Comparison of ENCODE assay signal across 7 mouse cellular contexts in genomic region chr13:74260231-74260992, GRCm38 (mm10). TPM values are rescaled to one million over a fixed set of nuclear protein-coding genes. Genes with fewer than 3 reads are reported as not detected.
A peak's percentile ranks its signal among the peaks of the same experiment; 100 is the strongest.
DNase-seq lines count a peak whose midpoint lies in the region; ATAC-seq and TF ChIP-seq lines count a peak whose summit lies in the region.

No protein-coding gene starts in this region.

- peak overlapping the region; percentile 58 for H3K4me3 ChIP-seq in forebrain, postnatal 0 days (ENCODE audit: low read depth, low read length)
- peak overlapping the region; percentile 53 for H3K4me3 ChIP-seq in limb, embryonic 12.5 days (replicated peaks)
- peak overlapping the region; percentile 54 for H3K4me3 ChIP-seq in midbrain, embryonic 11.5 days (ENCODE audit: low read depth, low read length)
- H3K4me3 ChIP-seq in spleen, adult 2 months (ENCODE audit: extremely low read depth, insufficient read depth, insufficient read length) = peak overlapping the region; percentile 39; the same call in 1 of the 2 replicates

- H3K36me3 ChIP-seq in forebrain, postnatal 0 days (ENCODE audit: insufficient read depth) = no peaks in the 10 kb centered on the region
- no peaks in the 10 kb centered on the region for H3K36me3 ChIP-seq in limb, embryonic 12.5 days
- no peaks in the 10 kb centered on the region for H3K36me3 ChIP-seq in midbrain, embryonic 11.5 days (ENCODE audit: control insufficient read depth, insufficient read depth, low read length)
- no peaks in the 10 kb centered on the region for H3K36me3 ChIP-seq in spleen, adult 2 months (ENCODE audit: control insufficient read depth, insufficient read depth, low read length)

- H3K4me2 ChIP-seq in forebrain, postnatal 0 days (ENCODE audit: low read depth) = peak overlapping the region; percentile 80
- peak overlapping the region; percentile 89 for H3K4me2 ChIP-seq in limb, embryonic 12.5 days
- peak overlapping the region; percentile 86 for H3K4me2 ChIP-seq in midbrain, embryonic 11.5 days

- peak; percentile 95 for ATAC-seq in forebrain, postnatal 0 days
- ATAC-seq in limb, embryonic 12.5 days (ENCODE audit: insufficient number of reproducible peaks, insufficient read depth, low FRiP score, low TSS enrichment, low read depth) = peak; percentile 93
- peak; percentile 90 for ATAC-seq in midbrain, embryonic 11.5 days (ENCODE audit: low FRiP score)

- TF ChIP-seq POLR2A in spleen, adult 2 months (IDR thresholded peaks at IDR 0.05; ENCODE audit: low read depth, low read length) = no peak

- WGBS in forebrain, postnatal 0 days = 3% methylated on average over 10 of the region's 10 CpGs
- 4% methylated on average over 10 of the region's 10 CpGs for WGBS in limb, embryonic 12.5 days
- WGBS in midbrain, embryonic 11.5 days = 6% methylated on average over 10 of the region's 10 CpGs
- 2% methylated on average over 10 of the region's 10 CpGs for WGBS in spleen, adult 2 months

- no peaks in the 10 kb centered on the region for H3K9me3 ChIP-seq in forebrain, postnatal 0 days (ENCODE audit: low read length)
- no peaks in the 10 kb centered on the region for H3K9me3 ChIP-seq in limb, embryonic 12.5 days
- no peaks in the 10 kb centered on the region for H3K9me3 ChIP-seq in midbrain, embryonic 11.5 days (ENCODE audit: control insufficient read depth, low read length)

- H3K9ac ChIP-seq in forebrain, postnatal 0 days = peak overlapping the region; percentile 72
- H3K9ac ChIP-seq in limb, embryonic 12.5 days (replicated peaks) = peak overlapping the region; percentile 81
- H3K9ac ChIP-seq in midbrain, embryonic 11.5 days (ENCODE audit: low read length) = peak overlapping the region; percentile 83

- peak; percentile 70 for DNase-seq in ES-CJ7 (ENCODE audit: low read depth, low spot score)
- peak; percentile 51 for DNase-seq in adrenal gland, adult 8-10 months
- DNase-seq in forebrain, postnatal 0 days = peak; percentile 72
- peak; percentile 70 for DNase-seq in induced T-regulatory cell, adult 2 months (ENCODE audit: low read depth)
- DNase-seq in midbrain, embryonic 11.5 days (ENCODE audit: low spot score, missing footprints) = no peak
- peak; percentile 5 to 42 for DNase-seq in spleen, adult 2 months (ENCODE audit: low read depth in 1 of 2, low spot score in 2 of 2)

- H3K4me1 ChIP-seq in forebrain, postnatal 0 days (ENCODE audit: insufficient read depth) = peaks cover 3% of the 10 kb centered on the region; the same call in 1 of the 2 replicates
- 0 out of 2 replicates have a peak, but pooled peaks cover 3% of the 10 kb centered on the region for H3K4me1 ChIP-seq in limb, embryonic 12.5 days (replicated peaks)
- no peaks in the 10 kb centered on the region for H3K4me1 ChIP-seq in midbrain, embryonic 11.5 days (ENCODE audit: control insufficient read depth, insufficient read depth, low read length)
- peaks cover 5% of the 10 kb centered on the region; the same call in 1 of the 2 replicates for H3K4me1 ChIP-seq in spleen, adult 2 months (ENCODE audit: control insufficient read depth, insufficient read depth, insufficient read length)

- TF ChIP-seq CTCF in forebrain, postnatal 0 days (IDR thresholded peaks at IDR 0.05; ENCODE audit: low read depth) = peak; percentile 68
- TF ChIP-seq CTCF in spleen, adult 2 months (IDR thresholded peaks at IDR 0.05; ENCODE audit: extremely low read depth, insufficient read depth, insufficient read length, insufficient replicate concordance) = no peak

- peak overlapping the region; percentile 40; the same call in 1 of the 2 replicates for H3K27ac ChIP-seq in forebrain, postnatal 0 days (ENCODE audit: low read depth, low read length)
- no peak overlapping the region for H3K27ac ChIP-seq in limb, embryonic 12.5 days
- no peak overlapping the region for H3K27ac ChIP-seq in midbrain, embryonic 11.5 days (ENCODE audit: low read depth, low read length)
- H3K27ac ChIP-seq in spleen, adult 2 months (ENCODE audit: insufficient read depth, low read length) = peak overlapping the region; percentile 7

- H3K27me3 ChIP-seq in forebrain, postnatal 0 days (ENCODE audit: insufficient read depth, low read length) = no peaks in the 10 kb centered on the region
- 0 out of 2 replicates have a peak, but pooled peaks cover 2% of the 10 kb centered on the region for H3K27me3 ChIP-seq in limb, embryonic 12.5 days
- no peaks in the 10 kb centered on the region for H3K27me3 ChIP-seq in midbrain, embryonic 11.5 days (ENCODE audit: control insufficient read depth, insufficient read depth, low read length)
- H3K27me3 ChIP-seq in spleen, adult 2 months (ENCODE audit: control insufficient read depth, insufficient read depth, low read length) = no peaks in the 10 kb centered on the region

RNA-seq across cellular contexts. Expression of gene Ahrr, which starts 31.7 kb away (rescaled TPM):
- 1 to 10 TPM; 1.5 to 4.3 (median 2.9) TPM for total RNA-seq in adrenal gland, adult 8-10 months (2022)
- total RNA-seq in forebrain, postnatal 0 days (2014; rRNA removed) = 2.1 and 2.9 TPM in 2 replicates
- 0.64 and 0.80 TPM in 2 replicates for polyA plus RNA-seq in forebrain, postnatal 0 days (2015; fragmentation: Nextera tagmentation; extraction: Ambion mirVana)
- polyA plus RNA-seq in limb, embryonic 12.5 days (2016; fragmentation: Nextera tagmentation; extraction: Ambion mirVana) = 1.3 and 1.6 TPM in 2 replicates
- 1.4 and 1.5 TPM in 2 replicates for polyA plus RNA-seq in midbrain, embryonic 11.5 days (2014; fragmentation: Nextera tagmentation; extraction: Ambion mirVana)
- polyA plus RNA-seq in spleen, adult 2 months (2012; rRNA removed) = 0.41 and 1.0 TPM in 2 replicates

RNA-seq across cellular contexts. Expression of gene Exoc3, which starts 51.9 kb away (rescaled TPM):
- 10 to 100 TPM; 63.0 to 79.3 (median 72.3) TPM for total RNA-seq in adrenal gland, adult 8-10 months (2022)
- 87.0 and 88.5 TPM in 2 replicates for total RNA-seq in forebrain, postnatal 0 days (2014; rRNA removed)
- polyA plus RNA-seq in forebrain, postnatal 0 days (2015; fragmentation: Nextera tagmentation; extraction: Ambion mirVana) = 88.1 and 98.5 TPM in 2 replicates
- 64.7 and 73.2 TPM in 2 replicates for polyA plus RNA-seq in limb, embryonic 12.5 days (2016; fragmentation: Nextera tagmentation; extraction: Ambion mirVana)
- 69.4 and 71.2 TPM in 2 replicates for polyA plus RNA-seq in midbrain, embryonic 11.5 days (2014; fragmentation: Nextera tagmentation; extraction: Ambion mirVana)
- polyA plus RNA-seq in spleen, adult 2 months (2012; rRNA removed) = 21.0 and 21.6 TPM in 2 replicates

RNA-seq across cellular contexts. Expression of gene Pdcd6, which starts 57.0 kb away (rescaled TPM):
- total RNA-seq in adrenal gland, adult 8-10 months (2022) = 100 to 1,000 TPM; 143 to 193 (median 171) TPM
- total RNA-seq in forebrain, postnatal 0 days (2014; rRNA removed) = 97.7 and 127 TPM in 2 replicates
- 143 TPM in 2 replicates for polyA plus RNA-seq in forebrain, postnatal 0 days (2015; fragmentation: Nextera tagmentation; extraction: Ambion mirVana)
- 130 and 139 TPM in 2 replicates for polyA plus RNA-seq in limb, embryonic 12.5 days (2016; fragmentation: Nextera tagmentation; extraction: Ambion mirVana)
- 116 and 125 TPM in 2 replicates for polyA plus RNA-seq in midbrain, embryonic 11.5 days (2014; fragmentation: Nextera tagmentation; extraction: Ambion mirVana)
- 43.3 and 50.7 TPM in 2 replicates for polyA plus RNA-seq in spleen, adult 2 months (2012; rRNA removed)

Comparison
In these comparisons a context has a peak if more than half of its experiments do, and no peak if none do; other contexts are left out.
1. H3K27ac ChIP-seq: peak in forebrain, postnatal 0 days (single experiment) and spleen, adult 2 months (single experiment); none in limb, embryonic 12.5 days (single experiment) and midbrain, embryonic 11.5 days (single experiment).
2. Peak in every context shown above with its lines, with median percentiles within 50 percentile points of each other: ATAC-seq, H3K4me2 ChIP-seq, H3K4me3 ChIP-seq and H3K9ac ChIP-seq.